Mouse (Mus musculus) gastrocnemius, adult 18-20 months (tissue): ENCODE results near the gene Il1rl2. TPM values are rescaled to one million over a fixed set of nuclear protein-coding genes. Genes with fewer than 3 reads are reported as not detected.
"Not testable (repeated sequence)": the region's sequence is repeated elsewhere in the genome, so short reads cannot be mapped to it uniquely, and the experiment has no call there.

Experiments used
- DNase-seq: peaks from one replicate; pipeline ENCODE4 v3.0.0; 2021; ENCODE audit warnings: low spot score
- long read RNA-seq, 2 experiments: library from polyadenylated mRNA; stranded (forward); transcript quantifications; one replicate each; pipeline ENCODE4 v2.0.0; 2021
- total RNA-seq, 2 experiments: library from RNA; stranded (reverse); gene quantifications; 2 replicates each; pipeline ENCODE4 v1.2.3; 2021

Gene Il1rl2
- under 1 TPM; 0.94 to 1.00 TPM for total RNA-seq
- long read RNA-seq, experiment 1, partial matches to known transcripts: 0 of 1 reads
- long read RNA-seq, experiment 1, other reads (novel, unspliced or antisense): 1 of 1 reads
- long read RNA-seq, experiment 2: 0 reads

DNA sequence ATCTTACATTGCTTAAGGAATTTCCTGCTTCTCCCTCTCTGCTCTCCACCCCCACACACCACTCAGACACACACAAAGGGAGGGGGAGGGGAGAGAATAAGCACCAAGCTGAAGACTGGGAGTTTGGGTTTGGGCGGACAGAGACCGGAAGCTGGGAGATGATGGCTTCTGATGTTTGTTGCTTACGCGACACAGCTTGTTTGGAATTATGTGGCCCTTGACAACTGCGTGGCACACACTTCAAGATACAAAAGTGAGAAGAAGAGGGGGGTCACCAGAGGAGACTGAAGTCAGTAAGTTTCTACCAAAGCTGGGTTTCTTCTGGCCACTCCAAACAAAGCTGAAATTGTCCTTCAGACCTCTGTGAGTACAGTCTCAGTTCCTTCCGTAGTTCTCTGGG is at the start of gene Il1rl2:
Il1rl2 (plus strand) TSS at position 154 of the 400 bp plus-strand sequence.
- peak; percentile 6 for DNase-seq

DNA sequence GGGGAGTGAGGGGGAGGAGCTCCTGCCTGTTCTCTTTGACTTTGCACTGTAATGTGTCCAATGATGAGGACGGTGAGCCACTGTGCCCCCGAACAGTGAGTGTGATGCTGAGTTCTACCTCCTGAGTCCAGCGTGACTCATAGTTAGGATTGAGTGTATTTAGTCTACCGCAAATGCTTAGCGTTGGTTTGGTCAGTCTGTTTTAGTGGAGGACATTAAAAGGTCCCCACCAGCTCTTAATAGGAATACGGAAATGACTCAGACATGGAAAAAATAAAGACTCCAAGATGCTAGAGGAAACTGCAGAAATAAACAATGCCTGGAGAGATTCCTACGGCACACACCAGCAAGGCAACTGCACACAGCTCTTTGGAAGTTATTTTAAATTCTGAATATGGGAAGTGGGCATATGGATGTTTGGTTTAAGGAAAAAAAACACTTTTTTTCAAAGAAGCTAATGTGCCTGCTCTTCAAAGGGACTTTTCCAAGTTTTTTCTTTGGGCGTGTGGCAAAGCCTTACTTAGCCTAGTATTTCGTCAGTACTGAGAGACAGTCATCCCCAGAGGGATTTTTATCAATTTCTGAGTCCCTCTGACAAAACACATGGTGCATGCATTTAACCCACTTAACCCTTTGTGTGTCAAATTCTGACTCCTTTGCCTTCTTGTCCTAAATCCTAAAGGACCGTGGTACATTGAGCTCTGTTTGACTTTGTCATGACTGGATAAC is 49.0 kb upstream of the Il1rl2 start:
- DNase-seq: no peak

DNA sequence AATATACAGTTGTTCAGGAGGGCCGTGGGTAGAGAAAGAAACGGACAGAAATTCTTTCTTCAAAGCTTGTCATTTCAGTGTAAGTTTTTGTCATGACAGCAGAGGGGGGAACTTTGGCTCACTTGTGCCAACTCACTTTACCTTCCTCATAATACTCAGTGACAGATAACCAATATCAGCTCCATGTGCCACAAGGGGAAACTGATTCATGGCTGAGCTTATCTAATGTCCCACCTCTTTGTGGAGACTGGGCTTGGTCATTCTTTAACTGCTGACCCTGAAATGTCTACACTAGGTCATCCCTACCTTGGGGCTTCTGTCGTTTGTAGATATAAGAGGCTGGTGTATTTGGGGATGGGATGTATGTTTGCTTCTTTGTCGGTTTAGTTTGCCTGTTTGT is 46.5 kb upstream of the Il1rl2 start:
- DNase-seq: no peak

DNA sequence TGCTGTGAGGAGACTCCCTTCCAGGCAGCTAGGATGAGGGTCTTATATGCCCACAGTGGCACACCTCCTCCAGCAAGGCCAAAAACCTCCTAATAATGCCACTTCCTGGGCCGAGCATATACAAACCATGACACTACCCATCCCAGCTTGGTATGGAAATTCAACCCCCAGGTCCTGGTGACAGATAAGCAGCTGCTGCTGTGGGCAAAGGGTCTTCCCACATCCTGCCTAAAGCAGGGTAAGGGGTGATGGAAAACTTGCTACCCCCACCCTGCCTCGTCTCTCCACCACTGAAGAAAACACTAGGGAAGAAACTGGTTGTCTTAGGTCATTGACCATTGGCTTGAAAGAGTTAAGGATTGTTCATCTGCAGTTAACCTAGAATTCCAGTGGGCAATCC is 45.7 kb upstream of the Il1rl2 start:
- DNase-seq: no peak

DNA sequence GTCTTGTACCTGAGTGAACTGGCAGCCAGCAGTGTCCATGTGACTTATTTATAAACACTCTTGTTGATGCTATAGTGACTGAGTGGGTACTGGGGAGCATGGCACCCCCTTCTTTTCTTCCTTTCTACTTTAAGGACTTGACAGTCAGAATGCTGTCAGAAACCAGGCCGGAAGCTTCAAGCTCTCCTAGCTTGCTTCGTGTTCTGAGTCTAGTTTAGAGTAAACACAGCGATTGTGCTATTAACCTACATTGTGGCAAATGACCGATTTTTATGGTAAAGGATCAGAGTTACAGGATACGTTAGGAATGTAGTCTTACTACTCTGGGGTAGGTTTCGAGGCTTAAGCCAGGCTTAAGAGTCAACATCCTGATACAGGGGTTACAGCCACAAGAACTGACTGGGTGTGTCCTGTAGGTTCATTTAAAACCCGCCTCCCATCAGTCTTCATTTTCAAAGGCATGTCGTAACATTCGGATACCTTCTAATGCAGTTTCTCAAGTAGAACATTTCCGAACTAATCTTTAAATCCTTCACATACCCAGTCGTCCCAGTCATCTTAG is 45.1 kb upstream of the Il1rl2 start:
- DNase-seq: no peak

DNA sequence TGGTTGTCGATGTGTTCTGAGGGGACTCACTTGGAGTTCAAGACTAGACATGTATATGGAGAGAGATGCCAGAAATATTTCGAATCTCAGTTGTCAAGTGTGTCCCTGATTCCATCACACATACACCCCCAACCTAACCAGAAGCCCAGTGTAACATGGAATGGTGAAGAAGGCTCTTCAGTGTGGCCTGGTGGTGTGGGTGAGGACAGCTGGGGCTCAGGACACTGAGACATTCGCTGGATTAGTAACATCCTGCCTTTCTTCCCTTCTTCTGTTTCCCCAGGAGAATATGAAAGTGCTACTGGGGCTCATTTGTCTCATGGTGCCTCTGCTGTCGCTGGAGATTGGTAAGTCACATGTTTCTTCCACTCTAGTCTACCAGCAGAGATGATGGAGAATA is 42.5 kb upstream of the Il1rl2 start:
- no peak for DNase-seq

DNA sequence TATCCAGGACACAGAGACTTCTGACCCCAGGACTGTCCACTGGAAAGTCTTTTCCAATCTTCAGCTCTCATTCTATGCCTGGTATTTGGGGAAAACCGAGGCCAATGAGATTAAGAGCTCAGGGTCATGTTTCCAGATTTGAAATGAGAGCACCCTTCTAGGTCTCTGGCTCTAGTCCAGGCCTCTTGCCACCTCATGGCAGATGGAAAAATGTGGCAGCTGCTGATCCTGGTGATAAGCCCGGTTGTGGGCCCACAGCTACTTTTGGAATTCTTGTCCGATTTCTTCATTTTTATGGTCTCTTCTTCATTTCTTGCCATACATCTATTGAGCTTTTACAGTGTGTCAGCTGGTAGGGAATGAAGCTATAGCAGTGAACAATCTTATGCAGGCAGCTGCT is 42.0 kb upstream of the Il1rl2 start:
- DNase-seq: no peak

DNA sequence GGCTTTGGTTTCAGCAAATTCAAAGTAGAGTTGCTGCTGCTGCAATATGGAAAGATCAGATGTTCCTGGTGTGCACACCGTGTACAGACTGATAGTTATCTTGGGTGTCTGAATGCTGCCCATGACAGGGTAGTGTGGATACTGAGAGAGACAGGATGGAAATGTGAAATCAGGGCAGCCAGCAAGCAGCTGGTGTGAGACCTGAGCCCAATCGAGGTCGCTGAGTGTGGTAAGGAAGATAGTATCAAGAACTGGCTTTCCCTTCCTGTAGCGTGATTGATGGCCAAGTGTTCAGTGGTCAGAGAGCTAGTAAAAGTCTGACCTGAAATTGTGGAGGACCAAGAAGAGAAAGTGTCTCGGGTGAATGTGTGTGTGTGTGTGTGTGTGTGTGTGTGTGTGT is 40.4 kb upstream of the Il1rl2 start:
- DNase-seq: no peak

DNA sequence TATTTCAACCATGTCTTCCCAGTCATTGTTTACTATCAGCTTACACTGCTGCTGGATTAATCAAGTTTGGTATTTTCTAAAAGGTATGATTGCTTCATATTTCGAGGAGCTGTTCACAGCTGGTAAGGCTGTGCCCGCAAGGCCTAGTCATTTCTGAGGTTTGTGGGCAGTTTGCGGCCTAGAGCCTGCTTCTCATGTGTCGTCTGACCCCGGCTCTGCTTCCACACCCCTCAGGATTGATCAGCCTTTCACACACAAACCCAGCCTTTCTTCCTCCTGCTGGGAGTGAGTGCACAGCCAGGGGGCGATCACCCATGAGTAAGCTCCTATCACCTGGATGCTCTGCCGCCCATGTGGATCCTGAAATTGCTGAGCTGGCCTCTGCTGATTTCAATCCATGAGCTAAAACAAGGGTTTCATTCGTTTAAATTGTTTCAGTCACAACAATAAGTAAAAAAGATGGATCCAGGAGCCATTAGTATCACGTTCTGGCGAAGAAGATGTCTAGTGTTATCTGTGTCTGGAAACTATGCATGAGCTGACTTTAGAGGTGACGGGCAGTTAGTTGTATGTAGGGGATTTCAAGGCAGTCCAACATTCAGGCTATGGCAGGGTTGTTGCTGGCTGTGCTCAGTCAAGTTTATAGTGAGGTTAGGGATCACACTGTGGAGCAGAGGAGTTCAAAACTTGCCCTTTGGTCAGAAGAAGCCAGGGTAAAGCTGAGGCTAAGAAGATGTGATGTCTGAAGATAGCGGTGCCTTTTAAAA is 33.7 kb upstream of the Il1rl2 start:
- no peak for DNase-seq

DNA sequence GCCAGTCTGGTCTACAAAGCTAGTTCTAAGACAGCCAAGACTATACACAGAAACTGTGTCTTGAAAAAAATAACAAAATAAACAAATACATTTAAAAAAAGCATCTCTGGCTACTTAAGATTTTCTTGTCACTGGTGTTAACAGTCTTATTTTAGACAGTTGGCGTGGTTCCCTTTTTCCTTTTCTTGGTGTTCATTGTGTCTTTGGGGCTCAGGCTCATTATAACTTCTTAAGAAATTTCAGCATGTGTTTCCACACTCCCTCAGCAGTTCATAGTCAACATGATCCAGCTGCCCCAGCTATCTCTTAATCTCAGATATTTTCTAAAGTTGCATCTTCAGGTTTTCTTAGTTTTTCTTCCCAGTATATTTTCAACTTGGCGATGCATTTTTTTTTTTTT is 32.2 kb upstream of the Il1rl2 start:
- DNase-seq: no peak

DNA sequence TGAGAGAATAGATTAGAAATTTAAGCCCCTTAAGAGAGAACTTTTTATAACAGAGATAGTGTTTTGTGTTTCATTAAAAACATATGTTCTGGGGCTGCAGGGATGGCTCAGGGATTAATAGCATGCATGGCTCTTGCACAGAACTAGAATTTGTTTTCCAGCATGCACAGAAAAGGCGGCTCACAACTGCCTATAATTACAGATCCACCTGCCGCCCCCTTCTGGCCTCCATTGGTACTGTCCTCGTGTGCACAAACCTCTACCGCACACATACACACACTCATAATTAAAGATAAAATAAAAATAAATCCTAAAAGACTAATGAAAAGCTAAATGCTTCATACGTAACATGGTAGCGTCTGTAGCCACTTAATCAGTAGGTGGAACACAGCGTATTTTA is 30.5 kb upstream of the Il1rl2 start:
- no peak for DNase-seq

DNA sequence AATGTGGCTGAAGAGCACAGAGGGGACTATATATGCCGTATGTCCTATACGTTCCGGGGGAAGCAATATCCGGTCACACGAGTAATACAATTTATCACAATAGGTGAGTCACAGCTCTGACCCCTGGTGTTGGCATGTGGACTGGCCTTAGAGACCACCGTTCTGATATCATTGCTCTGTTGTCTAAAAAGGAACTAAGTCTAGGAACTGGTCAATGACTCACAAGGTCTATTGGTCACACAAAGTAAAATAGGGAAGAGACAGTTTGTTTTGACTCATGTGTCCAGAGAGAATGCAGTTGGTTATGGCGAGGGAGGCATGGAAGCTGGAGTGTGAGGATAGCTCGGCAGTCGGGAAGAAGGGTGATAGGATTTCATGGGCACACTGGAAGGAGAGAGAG is 29.6 kb upstream of the Il1rl2 start:
- no peak for DNase-seq

DNA sequence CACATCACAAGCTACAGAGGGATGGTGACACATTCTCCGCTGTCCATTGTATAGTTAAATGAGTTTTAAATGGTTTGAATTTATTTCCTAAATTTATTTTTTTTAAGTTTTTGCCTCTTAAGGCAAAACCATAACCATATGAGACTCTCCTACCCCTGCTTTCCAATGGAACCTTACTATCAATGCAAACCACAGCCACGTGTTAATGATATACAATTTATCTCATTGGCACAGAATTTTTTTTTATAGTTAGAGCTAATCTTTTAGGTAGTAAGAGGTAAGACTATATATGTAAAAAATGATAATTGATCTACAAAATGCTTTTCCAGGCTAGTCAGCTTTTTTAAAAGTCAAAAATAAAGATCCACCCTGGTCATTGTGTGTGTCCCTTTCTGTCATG is 26.4 kb upstream of the Il1rl2 start:
- DNase-seq: no peak

DNA sequence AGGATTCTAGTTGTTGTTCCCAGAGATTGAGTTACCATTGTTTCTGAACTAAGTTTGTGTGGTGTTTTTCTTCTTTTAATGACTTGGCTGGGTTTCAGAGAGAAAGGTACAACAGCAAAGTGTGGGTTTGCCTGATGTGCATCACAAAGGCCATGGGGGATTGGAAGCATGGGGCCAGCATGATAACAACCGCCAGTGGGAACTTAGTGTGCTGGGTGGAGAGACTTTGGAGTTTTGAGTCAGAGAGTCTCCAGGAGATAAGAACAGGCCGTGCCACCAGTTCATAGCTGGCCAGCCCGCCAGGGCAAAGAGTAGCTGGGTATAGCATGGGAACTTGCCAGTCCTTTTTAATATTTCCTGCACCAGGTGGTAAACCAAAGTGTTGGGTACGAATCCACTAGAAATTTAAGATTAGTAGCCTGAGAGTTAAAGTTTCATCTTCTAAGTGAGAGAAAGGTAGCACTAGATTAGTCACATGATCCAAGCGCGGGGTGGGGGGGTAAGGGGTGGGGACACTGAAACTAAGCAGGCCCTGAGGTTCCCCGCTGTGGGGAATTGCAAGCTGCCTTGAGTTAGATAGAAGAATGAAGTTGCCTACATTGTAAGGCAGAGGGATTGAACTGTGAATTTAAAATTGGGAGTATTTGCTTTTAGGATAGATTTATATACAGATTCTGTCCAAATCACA is 21.1 kb upstream of the Il1rl2 start:
- no peak for DNase-seq

DNA sequence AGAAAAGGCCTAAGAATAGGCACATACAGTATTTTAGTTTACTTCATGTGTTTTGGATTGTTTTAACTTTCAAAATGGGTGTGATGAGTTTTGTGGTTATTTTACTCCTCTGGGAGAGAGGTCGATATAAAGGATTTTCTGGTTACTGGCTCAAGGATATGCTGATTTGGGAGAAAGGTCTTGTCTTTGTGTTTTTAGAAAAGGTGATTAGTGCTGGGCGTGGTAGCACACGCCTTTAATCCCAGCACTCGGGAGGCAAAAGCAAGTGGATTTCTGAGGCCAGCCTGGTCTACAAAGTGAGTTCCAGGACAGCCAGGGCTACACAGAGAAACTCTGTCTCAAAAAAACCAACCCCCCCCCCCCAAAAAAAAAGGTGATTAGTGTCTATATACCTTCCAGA is 20.1 kb upstream of the Il1rl2 start:
- not testable (repeated sequence) for DNase-seq

DNA sequence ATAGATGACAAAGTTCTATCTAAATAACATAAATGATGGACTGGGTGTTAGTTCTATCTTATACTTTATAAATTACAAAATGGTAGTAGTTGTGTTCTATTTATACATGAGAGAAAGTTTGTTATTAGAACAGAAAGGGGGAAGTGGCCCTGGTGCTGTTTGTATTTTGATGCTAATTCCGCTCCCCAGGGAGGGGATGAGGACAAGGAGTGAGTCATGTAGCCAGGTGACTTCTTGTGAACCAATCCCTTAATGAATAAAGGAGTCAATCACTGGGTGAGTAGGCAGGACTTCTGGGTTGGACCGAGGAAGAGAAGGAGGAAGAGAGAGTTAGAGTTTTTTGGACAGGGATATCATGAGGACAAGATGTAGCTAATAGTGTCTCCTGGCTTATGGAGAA is 18.3 kb upstream of the Il1rl2 start:
- DNase-seq: no peak

DNA sequence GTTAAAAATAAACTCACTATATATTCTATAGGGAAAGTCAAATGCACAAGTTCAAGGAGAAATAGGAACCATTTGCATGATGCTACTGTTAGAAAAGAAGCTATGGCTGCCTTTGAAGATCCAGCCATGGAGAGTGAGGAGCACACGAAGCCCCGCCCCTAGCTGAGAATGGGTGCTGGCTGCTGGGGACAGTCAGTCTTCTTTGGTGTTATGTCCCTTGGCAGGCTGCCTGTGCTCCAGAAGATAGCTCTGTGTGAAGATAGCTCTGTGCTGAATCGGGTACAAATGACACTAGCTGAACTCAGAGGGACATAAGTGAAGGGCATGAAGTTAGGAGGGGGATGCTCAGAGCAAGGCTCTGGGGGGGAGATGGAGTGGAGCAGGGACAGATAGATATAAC is 13.3 kb upstream of the Il1rl2 start:
- no peak for DNase-seq

DNA sequence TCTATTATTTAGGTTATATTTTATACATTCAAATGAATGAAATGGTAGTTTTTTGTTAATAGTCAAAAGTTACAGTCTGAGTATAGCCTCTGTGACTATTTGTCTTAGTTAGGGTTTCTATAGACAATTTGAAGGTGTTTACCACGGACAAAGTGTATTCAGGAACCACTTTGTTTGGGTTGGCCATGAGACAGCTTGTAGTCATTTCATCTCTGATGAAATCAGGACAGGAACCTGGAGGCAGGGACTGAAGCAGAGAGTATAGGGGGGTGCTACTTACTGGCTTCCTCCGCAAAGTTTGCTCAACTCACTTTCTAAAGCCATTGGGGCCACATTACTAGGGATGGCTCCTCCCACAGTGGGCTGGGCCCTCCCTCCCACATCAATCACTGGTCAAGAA is 12.8 kb upstream of the Il1rl2 start:
- no peak for DNase-seq

DNA sequence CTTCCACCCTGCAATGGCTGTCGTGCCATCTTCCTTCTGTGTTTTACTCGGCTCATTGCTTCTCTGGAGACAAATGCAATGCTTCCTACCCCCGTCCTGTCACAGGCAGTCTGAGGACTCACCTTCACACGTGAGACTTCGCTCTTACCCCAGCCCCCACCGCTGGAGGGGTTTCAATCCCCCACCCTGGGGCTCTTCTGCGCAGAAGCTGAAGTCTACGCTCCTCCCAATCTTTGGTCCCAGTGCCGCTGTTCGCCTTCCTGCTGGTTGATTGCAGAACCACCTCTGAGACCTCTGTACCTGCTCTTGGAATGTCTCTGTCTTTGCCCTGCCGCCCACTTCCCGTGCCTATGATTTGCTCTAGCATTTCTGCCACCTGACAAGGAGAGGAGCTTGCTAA is 10.4 kb upstream of the Il1rl2 start:
- DNase-seq: no peak

DNA sequence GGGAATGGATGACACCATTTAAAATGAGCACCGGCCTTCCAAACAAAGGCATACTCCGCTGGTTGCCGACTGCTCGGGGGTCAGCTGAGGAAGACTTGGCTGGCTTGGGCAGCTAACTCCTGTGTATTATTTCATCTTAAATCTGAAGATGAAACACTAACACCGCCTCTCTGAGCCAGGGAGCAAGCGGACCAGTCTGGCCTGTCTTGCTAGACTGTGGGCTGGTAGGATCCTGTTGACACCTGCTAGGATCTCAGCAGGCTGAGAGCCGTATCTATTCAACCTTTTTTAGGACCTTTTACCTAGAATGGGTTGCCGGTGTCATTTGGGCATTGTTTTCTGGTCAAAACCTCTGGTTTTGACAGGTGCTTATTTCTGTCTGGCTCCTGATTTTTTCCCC is 6.8 kb upstream of the Il1rl2 start:
- no peak for DNase-seq

DNA sequence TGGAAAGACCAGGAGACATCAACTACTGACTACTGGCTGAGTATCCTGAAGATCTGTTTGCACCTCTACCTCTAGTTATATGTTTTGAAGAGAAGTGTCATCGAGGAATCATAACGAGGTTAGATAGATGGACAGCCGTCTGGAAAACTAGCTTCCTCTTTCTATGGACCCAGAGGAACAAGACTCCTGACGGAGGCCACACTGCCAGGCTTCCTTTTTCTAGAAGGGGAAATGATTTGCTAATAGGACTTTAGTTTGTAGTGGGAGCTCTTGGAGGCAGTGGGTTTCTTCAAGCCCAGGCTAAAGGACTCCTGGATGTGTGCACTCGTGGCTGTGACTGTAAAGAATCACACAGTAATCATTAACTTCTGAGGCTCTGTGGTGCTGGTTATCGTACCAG is 2.6 kb upstream of the Il1rl2 start:
- no peak for DNase-seq

DNA sequence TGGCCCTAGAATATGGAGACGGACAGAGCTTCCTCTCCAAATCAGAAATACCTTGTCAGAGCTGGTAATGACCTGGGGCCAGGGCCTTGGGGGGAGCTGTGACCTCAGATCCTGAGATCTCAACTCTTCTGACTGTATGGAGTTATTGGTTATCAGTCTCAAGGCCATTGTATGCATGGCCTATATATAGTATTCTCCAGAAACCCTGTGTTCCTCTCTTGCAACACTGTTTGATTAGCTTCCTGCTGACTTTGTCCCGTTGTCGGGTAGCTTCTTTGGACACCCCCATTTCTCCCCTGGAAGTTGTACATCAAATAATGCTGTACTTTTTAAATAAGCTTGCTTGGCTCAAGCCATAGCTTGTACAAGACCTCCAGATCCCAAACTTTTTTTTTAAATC is 1.9 kb upstream of the Il1rl2 start:
- no peak for DNase-seq
